Mouse (Mus musculus): ENCODE data around the gene Sbk1. TPM values are rescaled to one million over a fixed set of nuclear protein-coding genes. Genes with fewer than 3 reads are reported as not detected.

Sbk1 gene
- polyA plus RNA-seq (2015; fragmentation: Nextera tagmentation; extraction: Ambion mirVana): 238 and 247 TPM in 2 replicates

GRCm38 (mm10) chr7:126271712-126272683, at the start of gene Sbk1:
Gene Sbk1 (plus strand): TSS chr7:126272619.
- peak; percentile 89 for ATAC-seq (ENCODE audit: low read depth)

GRCm38 (mm10) chr7:126222753-126223152, 49.7 kb upstream of the Sbk1 start:
- Histone ChIP-seq H3K9me3 (no peaks in the 10 kb centered on the region), H3K4me3 (no peak overlapping the region), H3K36me3 (no peaks in the 10 kb centered on the region), H3K9ac (no peak overlapping the region), H3K27me3 (no peaks in the 10 kb centered on the region), H3K4me2 (no peak overlapping the region), H3K4me1 (replicated peaks) (no peaks in the 10 kb centered on the region; the same call in 1 of the 2 replicates), H3K27ac (replicated peaks) (no peak overlapping the region)
- WGBS: 49% methylated on average over 3 of the region's 3 CpGs
- ATAC-seq (ENCODE audit: low read depth): no peak

More at GRCm38 (mm10) chr7:126271712-126272683, at the start of gene Sbk1:
- Histone ChIP-seq H3K36me3 (peaks cover 18% of the 10 kb centered on the region), H3K27me3 (peaks cover 9% of the 10 kb centered on the region), H3K9ac (peak within 1 kb of the TSS; percentile 100), H3K4me3 (peak within 1 kb of the TSS; percentile 99), H3K27ac (replicated peaks) (peak within 1 kb of the TSS; percentile 99), H3K4me1 (replicated peaks) (peaks cover 53% of the 10 kb centered on the region), H3K4me2 (peak within 1 kb of the TSS; percentile 100), H3K9me3 (no peaks in the 10 kb centered on the region)
- under 1% methylated on average over 81 of the region's 85 CpGs for WGBS

- Histone ChIP-seq H3K9ac (no peak overlapping the region), H3K27me3 (no peaks in the 10 kb centered on the region), H3K27ac (replicated peaks) (no peak overlapping the region), H3K4me2 (no peak overlapping the region), H3K9me3 (no peaks in the 10 kb centered on the region), H3K4me3 (no peak overlapping the region), H3K4me1 (replicated peaks) (no peaks in the 10 kb centered on the region; the same call in 1 of the 2 replicates), H3K36me3 (no peaks in the 10 kb centered on the region)
- ATAC-seq (ENCODE audit: low read depth): no peak
- WGBS: 22% methylated on average over 5 of the region's 5 CpGs
These were observed 46.3 kb upstream of the Sbk1 start for GRCm38 (mm10) chr7:126226136-126226535.

- Histone ChIP-seq H3K9me3 (no peaks in the 10 kb centered on the region), H3K36me3 (no peaks in the 10 kb centered on the region), H3K27me3 (no peaks in the 10 kb centered on the region), H3K4me2 (no peak overlapping the region), H3K9ac (no peak overlapping the region), H3K4me3 (no peak overlapping the region), H3K4me1 (replicated peaks) (no peaks in the 10 kb centered on the region), H3K27ac (replicated peaks) (no peak overlapping the region)
- ATAC-seq (ENCODE audit: low read depth): no peak
- WGBS: 68% methylated on average over 8 of the region's 8 CpGs
These were observed 41.9 kb upstream of the Sbk1 start for GRCm38 (mm10) chr7:126230357-126231148.

- H3K27me3 ChIP-seq: no peaks in the 10 kb centered on the region
- 87% methylated on average over 7 of the region's 8 CpGs for WGBS
- no peak overlapping the region for H3K4me2 ChIP-seq
- no peak overlapping the region for H3K9ac ChIP-seq
- no peak overlapping the region for H3K4me3 ChIP-seq
- no peaks in the 10 kb centered on the region for H3K4me1 ChIP-seq (replicated peaks)
- H3K9me3 ChIP-seq: no peaks in the 10 kb centered on the region
- H3K36me3 ChIP-seq: no peaks in the 10 kb centered on the region
- no peak for ATAC-seq (ENCODE audit: low read depth)
- H3K27ac ChIP-seq (replicated peaks): no peak overlapping the region
These were observed 39.9 kb upstream of the Sbk1 start for GRCm38 (mm10) chr7:126232345-126233071.

- Histone ChIP-seq H3K4me3 (no peak overlapping the region), H3K9ac (no peak overlapping the region), H3K9me3 (no peaks in the 10 kb centered on the region), H3K27ac (replicated peaks) (no peak overlapping the region), H3K36me3 (no peaks in the 10 kb centered on the region), H3K27me3 (no peaks in the 10 kb centered on the region), H3K4me1 (replicated peaks) (no peaks in the 10 kb centered on the region), H3K4me2 (no peak overlapping the region)
- 91% methylated on average over 3 of the region's 3 CpGs for WGBS
- no peak for ATAC-seq (ENCODE audit: low read depth)
These were observed 37.8 kb upstream of the Sbk1 start for GRCm38 (mm10) chr7:126234611-126235010.

GRCm38 (mm10) chr7:126236083-126236793, 36.2 kb upstream of the Sbk1 start:
- Histone ChIP-seq H3K4me1 (replicated peaks) (no peaks in the 10 kb centered on the region), H3K27me3 (no peaks in the 10 kb centered on the region), H3K9me3 (no peaks in the 10 kb centered on the region), H3K27ac (replicated peaks) (no peak overlapping the region), H3K4me2 (no peak overlapping the region), H3K36me3 (no peaks in the 10 kb centered on the region), H3K9ac (no peak overlapping the region), H3K4me3 (no peak overlapping the region)
- WGBS: 68% methylated on average over 11 of the region's 11 CpGs
- no peak for ATAC-seq (ENCODE audit: low read depth)

GRCm38 (mm10) chr7:126236794-126237192, 35.6 kb upstream of the Sbk1 start:
- no peak for ATAC-seq (ENCODE audit: low read depth)
- Histone ChIP-seq H3K4me2 (no peak overlapping the region), H3K36me3 (no peaks in the 10 kb centered on the region), H3K27me3 (no peaks in the 10 kb centered on the region), H3K4me3 (no peak overlapping the region), H3K9me3 (no peaks in the 10 kb centered on the region), H3K9ac (no peak overlapping the region), H3K27ac (replicated peaks) (no peak overlapping the region), H3K4me1 (replicated peaks) (no peaks in the 10 kb centered on the region)
- WGBS: 76% methylated on average over 5 of the region's 5 CpGs

- no peaks in the 10 kb centered on the region for H3K9me3 ChIP-seq
- no peaks in the 10 kb centered on the region for H3K36me3 ChIP-seq
- 87% methylated on average over 14 of the region's 14 CpGs for WGBS
- no peak overlapping the region for H3K4me2 ChIP-seq
- no peak overlapping the region for H3K4me3 ChIP-seq
- no peak for ATAC-seq (ENCODE audit: low read depth)
- no peaks in the 10 kb centered on the region for H3K4me1 ChIP-seq (replicated peaks)
- no peaks in the 10 kb centered on the region for H3K27me3 ChIP-seq
- H3K27ac ChIP-seq (replicated peaks): no peak overlapping the region
- no peak overlapping the region for H3K9ac ChIP-seq
These were observed 31.5 kb upstream of the Sbk1 start for GRCm38 (mm10) chr7:126240814-126241360.

- Histone ChIP-seq H3K27me3 (peaks cover 5% of the 10 kb centered on the region; the same call in 1 of the 2 replicates), H3K9ac (no peak overlapping the region), H3K36me3 (no peaks in the 10 kb centered on the region), H3K4me3 (no peak overlapping the region), H3K9me3 (no peaks in the 10 kb centered on the region), H3K4me1 (replicated peaks) (peaks cover 10% of the 10 kb centered on the region), H3K27ac (replicated peaks) (no peak overlapping the region), H3K4me2 (no peak overlapping the region)
- WGBS: 70% methylated on average over 6 of the region's 6 CpGs
- no peak for ATAC-seq (ENCODE audit: low read depth)
These were observed 28.2 kb upstream of the Sbk1 start for GRCm38 (mm10) chr7:126244168-126244750.
